Mouse (Mus musculus) bone marrow macrophage, adult 2 months (primary cell): ENCODE results near the gene Kdm2a.

Experiments
- CTCF ChIP-seq: IDR thresholded peaks from 2 replicates; pipeline ENCODE4 v1.5.1; 2012; ENCODE audit warnings: low read depth, mild to moderate bottlenecking, low read length, moderate library complexity
- POLR2A ChIP-seq: IDR thresholded peaks from 2 replicates; pipeline ENCODE4 v1.6.1; 2012; ENCODE audit warnings: mild to moderate bottlenecking, low read depth, low read length, borderline replicate concordance

DNA sequence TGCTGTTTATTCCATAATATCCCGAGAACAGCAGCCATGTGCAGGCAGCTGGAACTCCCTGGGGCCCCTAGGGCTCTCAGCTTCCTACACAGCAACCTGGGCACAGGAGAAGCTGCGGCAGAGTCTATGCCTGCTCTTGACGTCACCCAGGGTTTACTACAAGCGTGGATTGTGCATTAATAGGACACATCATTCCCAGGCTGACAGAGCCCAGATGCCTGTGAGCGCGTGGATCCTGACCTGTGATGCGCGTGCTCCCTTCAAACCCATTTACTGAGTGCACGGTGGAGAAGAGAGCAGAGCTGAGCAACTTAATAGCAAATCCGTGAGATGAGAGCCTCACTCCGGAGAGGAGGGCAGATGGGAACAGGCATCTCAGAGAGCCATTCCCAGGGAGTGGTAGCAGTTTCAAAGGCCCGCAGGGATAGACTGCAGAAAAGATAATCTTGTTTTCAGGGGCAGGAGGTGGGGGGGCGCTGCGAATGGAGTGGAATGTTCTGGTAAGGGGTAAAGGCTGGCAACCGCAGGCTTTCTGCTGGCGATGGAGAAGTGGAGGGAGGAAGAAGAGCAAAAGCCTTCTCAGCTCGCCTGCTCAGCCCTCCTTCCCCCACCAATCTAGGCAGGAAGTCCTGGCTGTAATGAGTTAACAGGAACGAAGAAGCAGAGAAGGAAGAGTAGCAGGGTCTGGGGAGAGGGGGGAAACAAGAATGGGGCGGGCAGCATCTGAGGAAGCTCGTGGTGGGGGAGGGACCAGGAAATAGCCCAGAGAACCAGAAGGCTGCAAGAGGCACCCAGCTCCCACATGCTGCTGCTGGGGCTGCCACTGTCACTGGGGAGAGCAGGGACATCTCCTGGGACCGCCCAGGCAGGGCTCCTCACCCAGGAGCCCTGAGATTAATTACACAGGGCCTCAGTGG lies 96.1 kb downstream of the Kdm2a start:
- TF ChIP-seq CTCF (no peak), POLR2A (0 out of 2 replicates have a peak, but pooled peaks have one; percentile 40)
